Mouse (Mus musculus) heart, embryonic 10.5 days (tissue): ENCODE data around the gene Ccdc159. TPM values are rescaled to one million over a fixed set of nuclear protein-coding genes. Genes with fewer than 3 reads are reported as not detected.

Experiments used
- DNase-seq: peaks from one replicate; pipeline ENCODE4 v3.0.0-alpha.2; 2017; ENCODE audit warnings: low spot score
- H3K27ac ChIP-seq: fragments of 300-500 bp; sonication (generic); 2 replicates; pipeline ENCODE4 v1.5.1; 2016; ENCODE audit warnings: mild to moderate bottlenecking
- H3K27me3 ChIP-seq: fragments of 300-500 bp; sonication (generic); 2 replicates; pipeline ENCODE4 v1.6.1; 2016; ENCODE audit warnings: mild to moderate bottlenecking; ENCODE audit not compliant: poor library complexity, insufficient read depth, severe bottlenecking
- H3K36me3 ChIP-seq: fragments of 300-500 bp; sonication (generic); 2 replicates; pipeline ENCODE4 v1.6.1; 2016; ENCODE audit warnings: mild to moderate bottlenecking, moderate library complexity
- H3K4me1 ChIP-seq: fragments of 300-500 bp; sonication (generic); 2 replicates; pipeline ENCODE4 v1.6.1; 2016; ENCODE audit warnings: mild to moderate bottlenecking
- H3K4me3 ChIP-seq: fragments of 300-500 bp; sonication (generic); 2 replicates; pipeline ENCODE4 v1.5.1; 2016; ENCODE audit warnings: mild to moderate bottlenecking, moderate library complexity
- H3K9me3 ChIP-seq: fragments of 300-500 bp; sonication (generic); 2 replicates; pipeline ENCODE4 v1.6.1; 2016; ENCODE audit warnings: mild to moderate bottlenecking, moderate library complexity
- WGBS: fragments of 180-500 bp; shearing (Covaris S2); methylation state at CpG from one replicate; pipeline ENCODE4 v1.1.7; 2016; 5-methylcytosine and 5-hydroxymethylcytosine counted together
- polyA plus RNA-seq: library from polyadenylated mRNA; unstranded; fragments of >200 nt; fragmentation: Nextera tagmentation; extraction: Ambion mirVana; gene quantifications from 2 replicates; pipeline ENCODE4 v1.2.1, GENCODE M21; 2016

The Ccdc159 gene
- polyA plus RNA-seq, 1 experiment from 2014 or later: 3.6 TPM

- 83% methylated on average over 4 of the region's 4 CpGs for WGBS
- H3K9me3 ChIP-seq: no peaks in the 10 kb centered on the region
- H3K36me3 ChIP-seq: no peaks in the 10 kb centered on the region
- peaks cover 22% of the 10 kb centered on the region for H3K4me1 ChIP-seq
- H3K27ac ChIP-seq: no peak overlapping the region
- DNase-seq: no peak
- H3K4me3 ChIP-seq: peak overlapping the region; percentile 71; the same call in 1 of the 2 replicates
- peaks cover 26% of the 10 kb centered on the region; the same call in 1 of the 2 replicates for H3K27me3 ChIP-seq
These were observed 10.5 kb downstream of the Ccdc159 start for GRCm38 (mm10) chr9:21937711-21938175.

GRCm38 (mm10) chr9:21938234-21938855 is 11.1 kb downstream of the Ccdc159 start:
- whole genome bisulfite sequencing: 80% methylated on average over 4 of the region's 4 CpGs
- H3K27me3 ChIP-seq: peaks cover 27% of the 10 kb centered on the region
- H3K9me3 ChIP-seq: no peaks in the 10 kb centered on the region
- H3K36me3 ChIP-seq: no peaks in the 10 kb centered on the region
- no peak overlapping the region for H3K27ac ChIP-seq
- no peak for DNase-seq
- H3K4me1 ChIP-seq: peaks cover 17% of the 10 kb centered on the region
- H3K4me3 ChIP-seq: no peak overlapping the region

GRCm38 (mm10) chr9:21943046-21943445 is 15.8 kb downstream of the Ccdc159 start:
- DNase-seq: no peak
- H3K4me1 ChIP-seq: peaks cover 15% of the 10 kb centered on the region
- H3K4me3 ChIP-seq: no peak overlapping the region
- H3K9me3 ChIP-seq: no peaks in the 10 kb centered on the region
- H3K36me3 ChIP-seq: no peaks in the 10 kb centered on the region
- WGBS: 67% methylated on average over 11 of the region's 12 CpGs
- H3K27ac ChIP-seq: no peak overlapping the region
- H3K27me3 ChIP-seq: peaks cover 56% of the 10 kb centered on the region

- peaks cover 15% of the 10 kb centered on the region for H3K4me1 ChIP-seq
- H3K27ac ChIP-seq: no peak overlapping the region
- no peak overlapping the region; the same call in 1 of the 2 replicates for H3K4me3 ChIP-seq
- H3K27me3 ChIP-seq: peaks cover 62% of the 10 kb centered on the region
- no peaks in the 10 kb centered on the region for H3K9me3 ChIP-seq
- no peak for DNase-seq
- 38% methylated on average over 12 of the region's 12 CpGs for whole genome bisulfite sequencing
- H3K36me3 ChIP-seq: no peaks in the 10 kb centered on the region
These were observed 16.4 kb downstream of the Ccdc159 start for GRCm38 (mm10) chr9:21943638-21944037.

- 15% methylated on average over 23 of the region's 23 CpGs for WGBS
- H3K36me3 ChIP-seq: no peaks in the 10 kb centered on the region
- H3K27me3 ChIP-seq: peaks cover 66% of the 10 kb centered on the region
- H3K4me3 ChIP-seq: peak overlapping the region; percentile 25; the same call in 1 of the 2 replicates
- no peak overlapping the region for H3K27ac ChIP-seq
- peaks cover 15% of the 10 kb centered on the region for H3K4me1 ChIP-seq
- peak; percentile 77 for DNase-seq
- no peaks in the 10 kb centered on the region for H3K9me3 ChIP-seq
These were observed 17.0 kb downstream of the Ccdc159 start for GRCm38 (mm10) chr9:21944267-21944666.

- peaks cover 72% of the 10 kb centered on the region for H3K27me3 ChIP-seq
- H3K36me3 ChIP-seq: no peaks in the 10 kb centered on the region
- H3K27ac ChIP-seq: no peak overlapping the region
- 4% methylated on average over 23 of the region's 28 CpGs for WGBS
- no peaks in the 10 kb centered on the region for H3K9me3 ChIP-seq
- peak overlapping the region; percentile 38 for H3K4me3 ChIP-seq
- H3K4me1 ChIP-seq: peaks cover 15% of the 10 kb centered on the region
- DNase-seq: no peak
These were observed 20.4 kb downstream of the Ccdc159 start for GRCm38 (mm10) chr9:21947540-21948130.

GRCm38 (mm10) chr9:21948146-21948545 is 20.9 kb downstream of the Ccdc159 start:
- H3K4me1 ChIP-seq: peaks cover 15% of the 10 kb centered on the region
- WGBS: 49% methylated on average over 8 of the region's 8 CpGs
- DNase-seq: no peak
- no peak overlapping the region for H3K4me3 ChIP-seq
- H3K9me3 ChIP-seq: no peaks in the 10 kb centered on the region
- no peaks in the 10 kb centered on the region for H3K36me3 ChIP-seq
- peaks cover 67% of the 10 kb centered on the region for H3K27me3 ChIP-seq
- no peak overlapping the region for H3K27ac ChIP-seq

GRCm38 (mm10) chr9:21948790-21949189 is 21.5 kb downstream of the Ccdc159 start:
- H3K4me1 ChIP-seq: peaks cover 10% of the 10 kb centered on the region
- H3K9me3 ChIP-seq: no peaks in the 10 kb centered on the region
- no peak overlapping the region for H3K4me3 ChIP-seq
- H3K27me3 ChIP-seq: peaks cover 60% of the 10 kb centered on the region
- 62% methylated on average over 6 of the region's 6 CpGs for WGBS
- H3K36me3 ChIP-seq: no peaks in the 10 kb centered on the region
- no peak overlapping the region for H3K27ac ChIP-seq
- no peak for DNase-seq

- H3K4me1 ChIP-seq: peaks cover 6% of the 10 kb centered on the region
- H3K27ac ChIP-seq: no peak overlapping the region
- H3K4me3 ChIP-seq: no peak overlapping the region
- H3K9me3 ChIP-seq: no peaks in the 10 kb centered on the region
- WGBS: 13% methylated on average over 11 of the region's 11 CpGs
- H3K36me3 ChIP-seq: no peaks in the 10 kb centered on the region
- no peak for DNase-seq
- H3K27me3 ChIP-seq: peaks cover 47% of the 10 kb centered on the region
These were observed 23.1 kb downstream of the Ccdc159 start for GRCm38 (mm10) chr9:21950322-21950721.

GRCm38 (mm10) chr9:21951977-21952376 is 24.7 kb downstream of the Ccdc159 start:
- Histone ChIP-seq H3K27ac (no peak overlapping the region), H3K9me3 (no peaks in the 10 kb centered on the region), H3K4me1 (peaks cover 13% of the 10 kb centered on the region), H3K27me3 (peaks cover 30% of the 10 kb centered on the region), H3K36me3 (no peaks in the 10 kb centered on the region), H3K4me3 (no peak overlapping the region)
- DNase-seq: no peak
- 78% methylated on average over 3 of the region's 3 CpGs for WGBS

- WGBS: 4% methylated on average over 3 of the region's 3 CpGs
- Histone ChIP-seq H3K9me3 (no peaks in the 10 kb centered on the region), H3K4me1 (peaks cover 10% of the 10 kb centered on the region; the same call in 1 of the 2 replicates), H3K4me3 (no peak overlapping the region), H3K27ac (no peak overlapping the region), H3K36me3 (peaks cover 12% of the 10 kb centered on the region; the same call in 1 of the 2 replicates), H3K27me3 (peaks cover 14% of the 10 kb centered on the region)
- no peak for DNase-seq
These were observed 26.3 kb downstream of the Ccdc159 start for GRCm38 (mm10) chr9:21953600-21953999.

GRCm38 (mm10) chr9:21954635-21955034 is 27.4 kb downstream of the Ccdc159 start:
- DNase-seq: no peak
- WGBS: 81% methylated on average over 3 of the region's 3 CpGs
- no peak overlapping the region for H3K27ac ChIP-seq
- H3K27me3 ChIP-seq: peaks cover 12% of the 10 kb centered on the region
- H3K4me1 ChIP-seq: peaks cover 10% of the 10 kb centered on the region; the same call in 1 of the 2 replicates
- peaks cover 21% of the 10 kb centered on the region for H3K36me3 ChIP-seq
- H3K9me3 ChIP-seq: no peaks in the 10 kb centered on the region
- H3K4me3 ChIP-seq: no peak overlapping the region

- 2% methylated on average over 18 of the region's 18 CpGs for WGBS
- peaks cover 15% of the 10 kb centered on the region for H3K27me3 ChIP-seq
These were observed 27.9 kb downstream of the Ccdc159 start for GRCm38 (mm10) chr9:21955225-21955569.

More at GRCm38 (mm10) chr9:21955225-21955569, 27.9 kb downstream of the Ccdc159 start:
- Histone ChIP-seq H3K27ac (peak overlapping the region; percentile 94), H3K36me3 (peaks cover 24% of the 10 kb centered on the region), H3K4me3 (peak overlapping the region; percentile 73), H3K4me1 (peaks cover 10% of the 10 kb centered on the region; the same call in 1 of the 2 replicates), H3K9me3 (no peaks in the 10 kb centered on the region)
- no peak for DNase-seq
